Mouse (Mus musculus) lung, adult 2 months (tissue): ENCODE data around the gene Grk5. TPM values are rescaled to one million over a fixed set of nuclear protein-coding genes. Genes with fewer than 3 reads are reported as not detected.

Source experiments
- DNase-seq: peaks from one replicate; pipeline ENCODE4 v3.0.0; 2022
- H3K4me1 ChIP-seq: fragments of 200-500 bp; 2 replicates; pipeline ENCODE4 v1.6.1; 2011; ENCODE audit warnings: low read length; ENCODE audit not compliant: control insufficient read depth, insufficient read depth
- H3K4me3 ChIP-seq: fragments of 200-500 bp; replicated peaks from 2 replicates; pipeline ENCODE3; 2011; ENCODE audit warnings: low read depth, mild to moderate bottlenecking, control low read depth, low read length; ENCODE audit errors: extremely low read depth
- CTCF ChIP-seq: fragments of 200-500 bp; IDR thresholded peaks from 2 replicates; pipeline ENCODE4 v1.5.1; 2011; ENCODE audit warnings: mild to moderate bottlenecking, low read length, control low read depth; ENCODE audit not compliant: insufficient read depth
- POLR2A ChIP-seq: fragments of 200-500 bp; IDR thresholded peaks from 2 replicates; pipeline ENCODE4 v1.6.1; 2011; ENCODE audit warnings: low read depth, mild to moderate bottlenecking, control low read depth, low read length, borderline replicate concordance; ENCODE audit errors: extremely low read depth
- WGBS: fragments of 180-500 bp; shearing (Covaris S2); methylation state at CpG from one replicate; pipeline ENCODE4 v1.1.7; 2018; 5-methylcytosine and 5-hydroxymethylcytosine counted together
- polyA plus RNA-seq: library from polyadenylated mRNA; depleted of rRNA; stranded (reverse); fragments of >200 nt; gene quantifications from 2 replicates; pipeline ENCODE4 v1.2.3, GENCODE M21; 2012

Grk5 gene
- polyA plus RNA-seq, 1 experiment, result 10.8 TPM

- TF ChIP-seq CTCF (peak; percentile 98), POLR2A (no peak)
- WGBS, result 45% methylated on average over 4 of the region's 4 CpGs
Measured at GRCm38 (mm10) chr19:61084149-61084940, 194.8 kb downstream of the Grk5 start.

GRCm38 (mm10) chr19:61085217-61085616, 195.7 kb downstream of the Grk5 start:
- no peak for DNase-seq
- Histone ChIP-seq H3K4me1 (no peaks in the 10 kb centered on the region), H3K4me3 (no peak overlapping the region)
- 75% methylated on average over 2 of the region's 2 CpGs for WGBS
- TF ChIP-seq POLR2A (no peak), CTCF (no peak)

More at GRCm38 (mm10) chr19:61084149-61084940, 194.8 kb downstream of the Grk5 start:
- DNase-seq, result peak; percentile 89
- Histone ChIP-seq H3K4me3 (no peak overlapping the region), H3K4me1 (no peaks in the 10 kb centered on the region)

- DNase-seq, result no peak
- Histone ChIP-seq H3K4me3 (no peak overlapping the region), H3K4me1 (no peaks in the 10 kb centered on the region)
- TF ChIP-seq CTCF (no peak), POLR2A (no peak)
- 90% methylated on average over 1 of the region's 1 CpGs for WGBS
Measured at GRCm38 (mm10) chr19:61087781-61088180, 198.2 kb downstream of the Grk5 start.

DNA sequence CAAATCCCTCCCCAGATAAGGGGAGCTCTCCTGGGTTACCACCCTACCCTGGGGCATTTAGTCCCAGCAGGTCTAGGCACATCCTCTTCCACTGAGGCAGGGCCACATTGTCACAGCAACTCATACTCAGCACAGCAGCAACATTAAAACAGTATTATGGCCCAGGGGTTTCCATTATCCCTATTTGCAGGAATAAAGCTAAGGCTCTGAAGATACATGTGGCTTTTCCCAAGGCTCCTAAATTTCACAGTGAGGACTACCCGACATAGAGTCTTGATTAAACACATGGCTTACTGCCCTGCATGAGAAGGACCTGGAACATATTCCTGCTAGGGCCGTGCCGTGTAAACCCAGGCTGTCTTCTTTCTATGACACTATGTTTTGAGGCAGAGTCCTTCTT, 199.5 kb downstream of the Grk5 start:
- TF ChIP-seq POLR2A (no peak), CTCF (no peak)
- no peak for DNase-seq
- 88% methylated on average over 3 of the region's 3 CpGs for WGBS
- no peaks in the 10 kb centered on the region for H3K4me1 ChIP-seq
- no peak overlapping the region for H3K4me3 ChIP-seq

DNA sequence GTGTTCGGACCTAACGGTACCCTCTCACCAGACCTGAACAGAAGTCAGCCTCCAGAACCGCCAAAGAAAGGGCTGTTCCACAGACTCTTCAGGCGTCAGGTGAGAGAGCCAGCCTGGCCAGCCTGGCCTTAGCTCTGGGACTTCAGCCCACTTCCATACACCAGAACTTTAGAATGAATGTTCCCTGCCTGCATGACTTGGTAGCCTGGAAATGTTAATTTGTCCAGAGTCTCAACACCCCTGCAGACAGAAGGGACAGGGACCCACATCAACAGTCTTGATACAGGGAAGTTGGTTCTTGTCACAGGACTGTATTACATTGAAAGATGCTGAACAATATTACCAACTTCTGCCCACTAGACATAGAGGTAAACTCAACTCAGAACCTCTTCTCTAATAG, 201.0 kb downstream of the Grk5 start:
- no peak for DNase-seq
- no peak overlapping the region for H3K4me3 ChIP-seq
- no peak for TF ChIP-seq CTCF
- no peak for TF ChIP-seq POLR2A
- 93% methylated on average over 4 of the region's 4 CpGs for WGBS
- no peaks in the 10 kb centered on the region for H3K4me1 ChIP-seq

DNA sequence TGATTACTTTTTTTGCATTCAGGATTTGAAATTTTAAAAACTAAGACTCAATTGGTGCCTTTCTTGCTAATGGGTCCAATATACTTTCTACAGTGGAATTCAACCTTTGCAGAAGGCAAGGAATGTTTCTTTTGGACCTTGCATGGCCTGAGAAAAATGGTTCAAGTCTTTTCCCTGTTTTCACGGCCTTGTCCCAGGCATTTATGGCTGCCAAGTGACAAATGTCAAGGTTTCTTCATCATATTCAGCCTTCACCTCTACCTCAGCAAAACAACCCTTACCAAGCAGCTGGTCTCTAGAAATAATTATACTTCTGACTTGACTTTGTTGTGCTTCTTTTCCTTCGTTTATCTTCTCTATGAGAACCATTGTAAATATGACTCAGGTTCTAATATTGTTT, 207.2 kb downstream of the Grk5 start:
- 73% methylated on average over 2 of the region's 2 CpGs for WGBS
- Histone ChIP-seq H3K4me3 (no peak overlapping the region), H3K4me1 (no peaks in the 10 kb centered on the region)
- DNase-seq, result no peak
- no peak for TF ChIP-seq POLR2A
- TF ChIP-seq CTCF, result no peak

GRCm38 (mm10) chr19:61097764-61098163, 208.2 kb downstream of the Grk5 start:
- DNase-seq, result no peak
- 15% methylated on average over 4 of the region's 4 CpGs for WGBS
- TF ChIP-seq POLR2A, result no peak
- TF ChIP-seq CTCF, result no peak
- H3K4me1 ChIP-seq, result no peaks in the 10 kb centered on the region
- no peak overlapping the region for H3K4me3 ChIP-seq

DNA sequence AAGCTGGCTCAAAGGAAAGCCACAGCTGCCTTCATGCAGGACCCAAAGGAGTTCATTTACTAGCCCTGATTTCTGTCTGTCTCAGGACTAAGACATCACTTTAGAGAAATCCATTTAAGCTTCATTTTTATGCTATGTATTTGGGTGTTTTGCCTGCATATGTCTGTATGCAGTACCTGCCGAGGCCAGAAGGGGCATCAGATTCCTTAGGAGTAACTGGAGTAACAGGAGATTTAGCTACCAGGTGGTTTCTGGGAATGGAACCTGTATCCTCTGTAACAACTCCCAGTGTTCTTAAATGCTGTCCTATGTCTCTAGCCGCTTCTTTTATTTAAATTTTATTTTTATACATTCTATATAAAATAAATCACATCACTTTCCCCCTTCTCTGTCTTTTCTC, 220.6 kb downstream of the Grk5 start:
- DNase-seq, result no peak
- Histone ChIP-seq H3K4me1 (no peaks in the 10 kb centered on the region), H3K4me3 (no peak overlapping the region)
- WGBS, result 51% methylated on average over 2 of the region's 2 CpGs
- no peak for TF ChIP-seq CTCF
- TF ChIP-seq POLR2A, result no peak

DNA sequence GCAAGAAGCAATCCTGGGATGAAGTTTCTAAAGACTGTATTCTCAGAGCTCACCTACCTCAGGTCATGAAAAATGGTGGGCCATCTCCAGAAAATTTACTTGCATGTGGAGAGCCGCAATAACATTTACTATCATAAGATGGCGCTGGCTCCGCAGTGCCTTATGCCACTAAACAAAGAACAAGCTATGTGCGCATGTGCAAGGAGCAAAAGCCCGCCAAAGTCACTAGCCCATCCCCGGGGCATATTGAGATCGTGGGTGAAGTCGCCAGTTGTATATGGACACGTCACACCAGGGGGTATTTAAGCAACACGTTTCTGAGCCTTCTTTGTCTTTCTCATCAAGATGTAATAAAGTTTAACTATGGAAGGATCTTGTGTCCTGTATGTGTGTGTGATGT, 241.5 kb downstream of the Grk5 start:
- DNase-seq, result no peak
- 91% methylated on average over 10 of the region's 10 CpGs for WGBS
- Histone ChIP-seq H3K4me1 (no peaks in the 10 kb centered on the region), H3K4me3 (no peak overlapping the region)
- TF ChIP-seq POLR2A, result no peak
- TF ChIP-seq CTCF, result no peak

- no peak overlapping the region for H3K4me3 ChIP-seq
- H3K4me1 ChIP-seq, result no peaks in the 10 kb centered on the region; the same call in 1 of the 2 replicates
- no peak for DNase-seq
- no peak for TF ChIP-seq POLR2A
- TF ChIP-seq CTCF, result no peak
Measured at GRCm38 (mm10) chr19:61138655-61139054, 249.1 kb downstream of the Grk5 start.
